Mouse (Mus musculus): ENCODE results near the gene Tro. TPM values are rescaled to one million over a fixed set of nuclear protein-coding genes. Genes with fewer than 3 reads are reported as not detected.

Gene Tro
- polyA plus RNA-seq (2016; fragmentation: Nextera tagmentation; extraction: Ambion mirVana): 34.3 and 39.5 TPM in 2 replicates

DNA sequence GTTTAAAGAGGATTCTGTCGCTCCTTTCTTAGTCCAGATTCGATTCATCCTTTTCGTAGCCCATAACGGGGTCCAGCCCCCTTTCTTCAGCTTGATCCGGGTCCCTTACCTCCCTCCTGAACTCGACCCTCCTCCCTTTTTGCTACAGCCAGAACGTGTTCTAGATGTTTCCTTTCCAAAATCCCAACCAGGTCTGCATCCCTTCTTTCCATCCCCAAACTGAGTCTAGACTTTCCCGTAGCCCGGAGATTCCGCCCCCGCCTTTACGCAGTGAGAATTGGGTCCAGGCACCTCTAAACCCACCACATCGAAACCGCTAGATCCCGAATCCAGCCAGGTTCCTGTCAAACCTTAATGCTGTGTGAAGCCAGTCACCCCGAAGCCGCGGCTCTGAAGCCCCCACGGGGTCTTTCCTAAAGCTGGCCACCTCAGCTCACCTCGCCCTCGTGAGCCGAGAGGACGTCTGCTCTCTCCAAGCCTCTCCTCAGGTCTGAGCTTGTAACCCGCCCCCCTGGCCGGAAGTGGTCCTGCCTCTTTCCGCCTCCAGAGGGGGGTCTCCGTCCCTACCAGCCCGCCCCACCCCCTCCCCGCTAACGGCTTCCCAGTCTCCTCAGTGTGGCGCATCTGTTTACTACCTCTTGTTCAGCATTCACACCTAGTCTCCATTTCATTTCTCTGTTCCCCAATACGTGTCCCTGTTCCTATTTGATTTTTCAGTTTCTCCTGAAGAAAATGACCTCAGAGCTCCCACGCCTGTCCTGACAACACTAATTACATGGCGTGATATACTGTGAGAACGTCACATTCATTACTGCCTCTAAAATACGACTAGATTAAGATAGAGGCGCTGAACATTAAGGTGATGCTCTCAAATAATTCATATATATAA is at the start of gene Tro:
Tro (minus strand) TSS at position 676 of the 889 bp plus-strand sequence.
- Histone ChIP-seq H3K36me3 (replicated peaks) (peaks cover 34% of the 10 kb centered on the region), H3K27ac (peak within 1 kb of the TSS; percentile 83), H3K4me3 (peak within 1 kb of the TSS; percentile 62), H3K27me3 (ENCODE audit: poor library complexity, severe bottlenecking) (peaks cover 48% of the 10 kb centered on the region), H3K9me3 (no peaks in the 10 kb centered on the region), H3K4me1 (peaks cover 6% of the 10 kb centered on the region; the same call in 1 of the 2 replicates)
- WGBS: 28% methylated on average over 37 of the region's 37 CpGs
- DNase-seq (ENCODE audit: extremely low spot score, low spot score): peak; percentile 77

DNA sequence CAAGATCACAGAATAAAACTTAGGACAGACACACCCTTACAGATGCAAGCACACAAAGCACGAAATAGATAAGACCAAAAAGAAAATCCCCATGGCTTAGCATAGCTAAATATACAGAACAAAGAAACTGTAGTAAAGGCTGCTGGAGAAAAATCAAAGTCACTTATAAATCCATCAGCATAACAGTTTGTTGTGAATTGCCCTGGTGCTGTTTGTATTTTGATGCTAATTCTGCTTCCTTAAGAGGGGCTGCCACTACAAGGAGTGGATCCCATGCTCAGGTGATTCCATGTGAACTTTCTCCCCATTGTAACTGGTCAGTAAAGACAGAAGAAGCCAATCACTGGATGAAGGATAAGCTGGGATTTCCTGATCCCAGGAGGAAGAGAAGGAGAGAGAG is 20.1 kb upstream of the Tro start:
- WGBS: 66% methylated on average over 1 of the region's 1 CpGs
- H3K4me3 ChIP-seq: no peak overlapping the region
- H3K4me1 ChIP-seq: no peaks in the 10 kb centered on the region
- no peaks in the 10 kb centered on the region for H3K36me3 ChIP-seq (replicated peaks)
- no peak overlapping the region for H3K27ac ChIP-seq
- H3K9me3 ChIP-seq: no peaks in the 10 kb centered on the region
- 0 out of 2 replicates have a peak, but pooled peaks cover 3% of the 10 kb centered on the region for H3K27me3 ChIP-seq (ENCODE audit: poor library complexity, severe bottlenecking)
- no peak for DNase-seq (ENCODE audit: extremely low spot score, low spot score)

DNA sequence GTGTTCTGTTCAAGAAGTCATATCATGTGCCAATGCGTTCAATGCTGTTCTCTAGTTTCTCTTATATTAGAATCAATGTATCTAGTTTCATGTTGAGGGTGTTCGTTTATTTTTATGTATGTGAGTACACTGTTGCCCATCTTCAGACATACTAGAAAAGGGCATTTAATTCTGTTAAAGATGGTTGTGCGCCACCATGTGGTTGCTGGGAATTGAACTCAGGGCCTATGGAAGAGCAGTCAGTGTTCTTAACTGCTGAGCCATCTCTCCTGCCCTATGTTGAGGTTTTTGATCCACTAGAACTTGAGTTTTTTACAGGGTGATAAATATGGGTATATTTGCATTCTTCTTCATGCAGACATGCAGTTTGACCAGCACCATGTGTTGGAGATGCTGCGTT is 5.4 kb upstream of the Tro start:
- Histone ChIP-seq H3K36me3 (replicated peaks) (no peaks in the 10 kb centered on the region), H3K9me3 (no peaks in the 10 kb centered on the region), H3K4me1 (no peaks in the 10 kb centered on the region), H3K27me3 (ENCODE audit: poor library complexity, severe bottlenecking) (peaks cover 27% of the 10 kb centered on the region), H3K27ac (no peak overlapping the region), H3K4me3 (no peak overlapping the region)
- 36% methylated on average over 4 of the region's 4 CpGs for WGBS
- no peak for DNase-seq (ENCODE audit: extremely low spot score, low spot score)

- H3K36me3 ChIP-seq (replicated peaks): peaks cover 28% of the 10 kb centered on the region
Observed at GRCm38 (mm10) chrX:150657797-150658118, 375 bp upstream of the Tro start.

DNA sequence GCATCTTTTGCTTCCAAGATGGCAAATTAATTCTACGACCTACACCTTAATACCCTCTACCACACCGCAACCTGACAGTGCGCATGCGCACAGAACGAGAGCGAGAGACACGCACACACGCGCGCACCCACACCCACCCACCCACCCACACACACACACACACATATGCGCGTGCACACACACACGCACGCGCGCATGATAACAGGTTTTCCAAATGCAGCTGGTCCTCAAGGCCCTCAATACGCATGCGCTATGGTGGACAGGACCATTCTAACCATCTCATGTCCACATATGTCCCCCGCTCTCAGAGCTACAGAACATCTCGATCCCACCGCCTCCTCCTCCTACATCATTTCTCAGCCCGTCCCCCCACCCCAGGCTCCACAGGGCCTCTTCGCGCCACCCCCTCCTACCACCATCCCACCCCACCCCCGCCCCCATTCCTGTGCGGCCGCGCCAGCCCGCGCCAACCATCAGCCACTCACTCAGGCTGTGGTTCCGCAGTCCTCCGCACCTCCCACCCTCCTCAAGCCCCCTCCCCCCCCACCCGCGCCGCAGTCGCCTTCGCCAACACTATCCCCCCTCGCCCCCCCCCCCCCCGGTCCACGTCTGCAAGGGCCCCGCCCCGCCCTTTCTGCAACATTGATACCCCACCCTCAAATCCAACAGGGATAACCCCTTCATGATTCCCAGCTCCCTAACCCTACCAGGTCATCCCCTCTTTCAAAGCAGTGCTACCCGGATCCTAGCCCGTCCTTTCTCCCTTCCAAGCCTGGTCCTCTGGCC is 1.1 kb downstream of the Tro start:
- H3K27me3 ChIP-seq (ENCODE audit: poor library complexity, severe bottlenecking): peaks cover 45% of the 10 kb centered on the region
- no peak for DNase-seq (ENCODE audit: extremely low spot score, low spot score)
- no peaks in the 10 kb centered on the region for H3K9me3 ChIP-seq
- WGBS: 37% methylated on average over 31 of the region's 44 CpGs
- H3K4me1 ChIP-seq: peaks cover 6% of the 10 kb centered on the region; the same call in 1 of the 2 replicates
- H3K27ac ChIP-seq: peak overlapping the region; percentile 83
- H3K4me3 ChIP-seq: peak overlapping the region; percentile 62
- H3K36me3 ChIP-seq (replicated peaks): peaks cover 42% of the 10 kb centered on the region

More at GRCm38 (mm10) chrX:150657797-150658118, 375 bp upstream of the Tro start:
- DNase-seq (ENCODE audit: extremely low spot score, low spot score): no peak
- 35% methylated on average over 3 of the region's 3 CpGs for WGBS
- H3K4me1 ChIP-seq: peaks cover 6% of the 10 kb centered on the region; the same call in 1 of the 2 replicates
- H3K4me3 ChIP-seq: peak overlapping the region; percentile 62
- no peaks in the 10 kb centered on the region for H3K9me3 ChIP-seq
- H3K27ac ChIP-seq: no peak overlapping the region
- H3K27me3 ChIP-seq (ENCODE audit: poor library complexity, severe bottlenecking): peaks cover 46% of the 10 kb centered on the region

DNA sequence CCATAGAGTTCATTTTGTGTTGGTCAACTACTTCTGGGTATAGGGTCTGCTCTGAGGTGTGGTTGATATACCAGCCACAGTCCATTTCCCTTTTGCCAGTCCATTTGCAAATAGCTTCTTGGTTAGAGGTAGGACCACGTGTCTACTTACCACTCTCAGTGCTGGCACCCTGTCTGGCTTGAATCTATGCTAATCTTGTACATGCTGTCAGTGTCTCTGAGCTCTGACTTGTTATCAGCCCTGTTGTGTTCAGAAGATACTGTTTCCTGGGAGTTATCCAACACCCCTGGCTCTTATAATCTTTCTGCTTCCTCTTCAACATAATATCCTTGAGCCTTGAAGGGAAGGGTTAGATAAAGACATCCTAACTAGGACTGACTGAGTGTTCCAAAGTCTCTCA is 21.0 kb downstream of the Tro start:
- DNase-seq (ENCODE audit: extremely low spot score, low spot score): no peak
- H3K4me1 ChIP-seq: no peaks in the 10 kb centered on the region
- 79% methylated on average over 1 of the region's 1 CpGs for WGBS
- H3K27me3 ChIP-seq (ENCODE audit: poor library complexity, severe bottlenecking): peaks cover 5% of the 10 kb centered on the region; the same call in 1 of the 2 replicates
- H3K36me3 ChIP-seq (replicated peaks): no peaks in the 10 kb centered on the region
- H3K27ac ChIP-seq: no peak overlapping the region
- no peaks in the 10 kb centered on the region for H3K9me3 ChIP-seq
- H3K4me3 ChIP-seq: no peak overlapping the region

DNA sequence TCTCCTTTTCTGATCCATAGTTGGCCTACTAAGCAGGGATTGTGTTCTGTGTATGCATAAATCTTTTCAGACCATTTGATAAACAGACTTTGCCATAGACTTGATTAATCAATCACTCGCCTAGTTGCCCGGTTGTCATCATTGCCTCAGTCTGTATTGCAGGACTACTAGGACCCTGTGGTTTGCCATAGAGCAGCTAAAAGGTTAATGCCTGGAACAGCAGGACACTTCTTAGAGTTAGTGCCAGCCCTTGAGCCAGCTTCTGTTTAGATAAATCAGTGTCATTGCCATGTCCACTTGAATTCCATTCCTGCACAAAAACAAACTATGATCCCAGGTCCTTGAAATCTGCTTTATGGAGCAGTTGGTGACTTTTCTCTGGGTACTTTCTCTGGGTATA is 58.5 kb downstream of the Tro start:
- no peak overlapping the region for H3K4me3 ChIP-seq
- no peak overlapping the region for H3K27ac ChIP-seq
- DNase-seq (ENCODE audit: extremely low spot score, low spot score): no peak
- no peaks in the 10 kb centered on the region for H3K9me3 ChIP-seq
- peaks cover 21% of the 10 kb centered on the region for H3K27me3 ChIP-seq (ENCODE audit: poor library complexity, severe bottlenecking)
- no peaks in the 10 kb centered on the region for H3K4me1 ChIP-seq
- H3K36me3 ChIP-seq (replicated peaks): no peaks in the 10 kb centered on the region
- WGBS: 80% methylated on average over 2 of the region's 2 CpGs

Other genes starting within 250 kb of the Tro start
- gene Tmem29, start 198.4 kb downstream of the Tro start, polyA plus RNA-seq (2016; fragmentation: Nextera tagmentation; extraction: Ambion mirVana): 36.3 and 37.5 TPM in 2 replicates
- 60.2 and 79.0 TPM in 2 replicates for gene Alas2, start 110.2 kb downstream of the Tro start, polyA plus RNA-seq (2016; fragmentation: Nextera tagmentation; extraction: Ambion mirVana)
- gene Pfkfb1, start 69.4 kb downstream of the Tro start, polyA plus RNA-seq (2016; fragmentation: Nextera tagmentation; extraction: Ambion mirVana): 7.2 and 7.9 TPM in 2 replicates
- gene Apex2, start 67.7 kb downstream of the Tro start, polyA plus RNA-seq (2016; fragmentation: Nextera tagmentation; extraction: Ambion mirVana): 27.7 and 30.6 TPM in 2 replicates
- gene Maged2, start 156.8 kb upstream of the Tro start, polyA plus RNA-seq (2016; fragmentation: Nextera tagmentation; extraction: Ambion mirVana): 216 and 221 TPM in 2 replicates